Mouse (Mus musculus) limb, embryonic 12.5 days (tissue): ENCODE results near the gene Foxr1. TPM values are rescaled to one million over a fixed set of nuclear protein-coding genes. Genes with fewer than 3 reads are reported as not detected.

Source experiments
- ATAC-seq: fragments of 200-750 bp; cut with Nextera tagmentation; 2 replicates; pipeline ENCODE4 v1.8.0; 2017; ENCODE audit warnings: low read depth, moderate TSS enrichment; ENCODE audit not compliant: insufficient number of reproducible peaks, insufficient read depth, low FRiP score, low TSS enrichment
- H3K27ac ChIP-seq: fragments of 300-500 bp; sonication (generic); 2 replicates; pipeline ENCODE4 v1.5.1; 2016; ENCODE audit warnings: mild to moderate bottlenecking, moderate library complexity
- H3K27me3 ChIP-seq: fragments of 300-500 bp; sonication (generic); 2 replicates; pipeline ENCODE4 v1.6.1; 2016; ENCODE audit warnings: mild to moderate bottlenecking, moderate library complexity
- H3K36me3 ChIP-seq: fragments of 300-500 bp; sonication (generic); 2 replicates; pipeline ENCODE4 v1.6.1; 2016; ENCODE audit warnings: mild to moderate bottlenecking, moderate library complexity
- H3K4me1 ChIP-seq: fragments of 300-500 bp; sonication (generic); replicated peaks from 2 replicates; pipeline ENCODE4 v1.6.1; 2016
- H3K4me2 ChIP-seq: fragments of 300-500 bp; sonication (generic); 2 replicates; pipeline ENCODE4 v1.6.1; 2016; ENCODE audit warnings: mild to moderate bottlenecking, moderate library complexity
- H3K4me3 ChIP-seq: fragments of 300-500 bp; sonication (generic); replicated peaks from 2 replicates; pipeline ENCODE4 v1.5.1; 2016; ENCODE audit warnings: mild to moderate bottlenecking
- H3K9ac ChIP-seq: fragments of 300-500 bp; sonication (generic); replicated peaks from 2 replicates; pipeline ENCODE4 v1.6.1; 2016; ENCODE audit warnings: mild to moderate bottlenecking, moderate library complexity
- H3K9me3 ChIP-seq: fragments of 300-500 bp; sonication (generic); 2 replicates; pipeline ENCODE4 v1.6.1; 2016; ENCODE audit warnings: mild to moderate bottlenecking, moderate library complexity
- WGBS: fragments of 180-500 bp; shearing (Covaris S2); methylation state at CpG from one replicate; pipeline ENCODE4 v1.1.7; 2016; 5-methylcytosine and 5-hydroxymethylcytosine counted together
- microRNA-seq: library from miRNA; unstranded; fragments of <30 nt; microRNA quantifications from one replicate; pipeline ENCODE4, GENCODE M21; 2017
- polyA plus RNA-seq: library from polyadenylated mRNA; unstranded; fragments of >200 nt; fragmentation: Nextera tagmentation; extraction: Ambion mirVana; gene quantifications from 2 replicates; pipeline ENCODE4 v1.2.1, GENCODE M21; 2016

Foxr1 gene
- polyA plus RNA-seq, 1 experiment from 2014 or later, result not detected

DNA sequence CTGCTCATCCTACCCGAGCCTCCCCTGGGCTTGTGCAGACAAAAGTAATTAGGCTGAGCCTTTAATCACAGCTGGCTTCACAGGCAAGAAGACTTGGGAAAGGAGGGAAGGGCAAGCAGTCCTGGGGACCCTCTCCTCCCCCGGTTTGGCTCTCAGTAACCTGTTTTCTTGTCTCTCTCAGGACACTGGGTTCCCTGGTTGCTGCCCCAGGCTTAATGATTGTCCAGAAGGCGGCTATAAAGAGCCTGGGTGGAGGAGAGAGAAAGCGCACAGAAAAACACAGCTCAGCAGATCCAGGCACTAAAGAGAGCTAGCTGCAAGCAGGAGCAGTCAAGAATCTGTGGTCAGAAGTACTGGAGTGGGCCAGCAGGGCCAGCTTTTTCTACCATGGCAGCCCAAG is 42.8 kb downstream of the Foxr1 start:
- peaks cover 16% of the 10 kb centered on the region for H3K4me1 ChIP-seq
- H3K9ac ChIP-seq, result peak overlapping the region; percentile 37; the same call in 1 of the 2 replicates
- H3K4me3 ChIP-seq, result peak overlapping the region; percentile 73; the same call in 1 of the 2 replicates
- whole genome bisulfite sequencing, result 13% methylated on average over 4 of the region's 4 CpGs
- peak overlapping the region; percentile 97 for H3K4me2 ChIP-seq
- peaks cover 15% of the 10 kb centered on the region for H3K27me3 ChIP-seq
- H3K9me3 ChIP-seq, result no peaks in the 10 kb centered on the region
- peaks cover 39% of the 10 kb centered on the region for H3K36me3 ChIP-seq
- H3K27ac ChIP-seq, result no peak overlapping the region
- ATAC-seq, result no peak

GRCm38 (mm10) chr9:44396684-44397411 is 44.1 kb downstream of the Foxr1 start, which contains the start of gene Slc37a4:
Slc37a4 (plus strand) TSS chr9:44396852.
- Histone ChIP-seq H3K4me1 (peaks cover 16% of the 10 kb centered on the region), H3K4me2 (peak within 1 kb of the TSS; percentile 97), H3K27ac (peak within 1 kb of the TSS; percentile 20; the same call in 1 of the 2 replicates), H3K9ac (peak within 1 kb of the TSS; percentile 79), H3K4me3 (peak within 1 kb of the TSS; percentile 73), H3K36me3 (peaks cover 36% of the 10 kb centered on the region), H3K9me3 (no peaks in the 10 kb centered on the region), H3K27me3 (peaks cover 15% of the 10 kb centered on the region)
- under 1% methylated on average over 43 of the region's 43 CpGs for WGBS
- ATAC-seq, result peak; percentile 96

GRCm38 (mm10) chr9:44391466-44391865 is 49.5 kb downstream of the Foxr1 start:
- Histone ChIP-seq H3K36me3 (peaks cover 64% of the 10 kb centered on the region), H3K4me3 (no peak overlapping the region), H3K27me3 (no peaks in the 10 kb centered on the region), H3K4me2 (no peak overlapping the region), H3K9me3 (no peaks in the 10 kb centered on the region), H3K4me1 (no peaks in the 10 kb centered on the region), H3K27ac (no peak overlapping the region), H3K9ac (no peak overlapping the region)
- ATAC-seq, result 0 out of 2 replicates have a peak, but pooled peaks have one; percentile 64
- 50% methylated on average over 4 of the region's 4 CpGs for WGBS

GRCm38 (mm10) chr9:44389273-44389672 is 51.7 kb downstream of the Foxr1 start:
- Histone ChIP-seq H3K4me2 (no peak overlapping the region), H3K27ac (no peak overlapping the region), H3K27me3 (no peaks in the 10 kb centered on the region), H3K36me3 (peaks cover 86% of the 10 kb centered on the region), H3K9ac (no peak overlapping the region), H3K4me3 (no peak overlapping the region), H3K9me3 (no peaks in the 10 kb centered on the region), H3K4me1 (no peaks in the 10 kb centered on the region)
- WGBS, result 70% methylated on average over 8 of the region's 8 CpGs
- no peak for ATAC-seq

DNA sequence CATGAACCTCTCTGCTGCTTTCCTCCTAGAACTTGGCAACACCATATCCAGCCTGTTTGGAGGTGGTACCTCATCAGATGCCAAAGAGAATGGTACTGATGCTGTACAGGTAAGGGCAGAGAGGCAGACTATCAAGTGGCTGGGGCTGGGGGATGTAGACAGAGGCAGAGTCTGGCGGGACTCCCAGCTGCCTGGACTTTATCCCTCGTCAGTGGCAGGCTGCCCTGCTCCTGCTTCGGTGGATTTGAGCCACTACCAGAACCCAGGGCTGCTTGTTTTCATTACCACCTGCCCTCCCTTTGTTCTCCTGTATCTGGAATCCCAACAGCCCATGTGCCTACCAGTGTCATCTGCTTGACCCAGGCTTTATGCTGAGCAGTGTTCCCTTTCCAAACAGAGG is 53.7 kb downstream of the Foxr1 start:
- Histone ChIP-seq H3K4me2 (no peak overlapping the region), H3K27ac (no peak overlapping the region), H3K27me3 (no peaks in the 10 kb centered on the region), H3K4me3 (no peak overlapping the region), H3K4me1 (no peaks in the 10 kb centered on the region), H3K9me3 (no peaks in the 10 kb centered on the region), H3K36me3 (peaks cover 98% of the 10 kb centered on the region), H3K9ac (no peak overlapping the region)
- ATAC-seq, result no peak
- WGBS, result 86% methylated on average over 3 of the region's 3 CpGs

DNA sequence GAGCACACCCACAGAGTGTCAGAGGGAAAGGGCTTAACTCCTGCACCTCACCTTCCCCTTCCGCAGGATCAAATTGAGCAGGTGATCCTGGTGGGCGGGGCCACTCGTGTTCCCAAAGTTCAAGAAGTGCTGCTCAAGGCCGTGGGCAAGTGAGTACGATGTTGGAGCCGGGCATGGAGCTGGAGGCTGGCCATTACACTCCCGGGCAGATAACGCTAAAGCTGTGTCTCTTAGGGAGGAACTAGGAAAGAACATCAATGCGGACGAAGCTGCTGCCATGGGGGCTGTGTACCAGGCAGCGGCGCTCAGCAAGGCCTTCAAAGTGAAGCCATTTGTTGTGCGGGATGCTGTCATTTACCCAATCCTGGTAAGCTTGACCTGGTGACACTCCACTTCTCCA is 56.3 kb downstream of the Foxr1 start:
- H3K4me2 ChIP-seq, result no peak overlapping the region
- H3K27me3 ChIP-seq, result no peaks in the 10 kb centered on the region
- peaks cover 92% of the 10 kb centered on the region for H3K36me3 ChIP-seq
- H3K9ac ChIP-seq, result no peak overlapping the region
- WGBS, result 90% methylated on average over 13 of the region's 13 CpGs
- ATAC-seq, result no peak
- peaks cover 11% of the 10 kb centered on the region for H3K4me1 ChIP-seq
- no peaks in the 10 kb centered on the region for H3K9me3 ChIP-seq
- H3K27ac ChIP-seq, result no peak overlapping the region
- no peak overlapping the region for H3K4me3 ChIP-seq

Small RNA genes within 50 kb of the gene (microRNA-seq; reads per million reads assigned to microRNA genes)
- not detected for gene Mir7085

Other genes starting within 250 kb of the Foxr1 start
- 18.4 and 18.7 TPM in 2 replicates for gene Cbl, start 207.1 kb downstream of the Foxr1 start, polyA plus RNA-seq
- gene Ccdc153, start 200.5 kb downstream of the Foxr1 start, polyA plus RNA-seq, result not detected in 2 replicates
- not detected in 2 replicates for gene Pdzd3, start 189.7 kb downstream of the Foxr1 start, polyA plus RNA-seq
- gene Nlrx1, start 172.5 kb downstream of the Foxr1 start, polyA plus RNA-seq, result 5.3 and 6.7 TPM in 2 replicates
- 7.0 and 7.7 TPM in 2 replicates for gene Abcg4, start 152.5 kb downstream of the Foxr1 start, polyA plus RNA-seq
- 29.1 and 33.2 TPM in 2 replicates for gene Hinfp, start 135.5 kb downstream of the Foxr1 start, polyA plus RNA-seq
- 7.9 and 8.1 TPM in 2 replicates for gene C2cd2l, start 120.9 kb downstream of the Foxr1 start, polyA plus RNA-seq
- gene Dpagt1, start 115.1 kb downstream of the Foxr1 start, polyA plus RNA-seq, result 38.1 and 38.6 TPM in 2 replicates
- 429 and 481 TPM in 2 replicates for gene H2afx, start 106.4 kb downstream of the Foxr1 start, polyA plus RNA-seq
- 123 and 125 TPM in 2 replicates for gene Hmbs, start 96.9 kb downstream of the Foxr1 start, polyA plus RNA-seq
- gene Vps11, start 79.5 kb downstream of the Foxr1 start, polyA plus RNA-seq, result 28.9 and 30.7 TPM in 2 replicates
- 34.0 and 36.4 TPM in 2 replicates for gene Hyou1, start 61.6 kb downstream of the Foxr1 start, polyA plus RNA-seq
- gene Slc37a4, start 44.3 kb downstream of the Foxr1 start, polyA plus RNA-seq, result 11.1 and 12.8 TPM in 2 replicates
- gene Rps25, start 34.0 kb downstream of the Foxr1 start, polyA plus RNA-seq, result 2,041 and 2,143 TPM in 2 replicates
- gene Trappc4, start 33.5 kb downstream of the Foxr1 start, polyA plus RNA-seq, result 147 and 161 TPM in 2 replicates
- gene Ccdc84, start 22.6 kb downstream of the Foxr1 start, polyA plus RNA-seq, result 35.1 and 38.4 TPM in 2 replicates
- gene Upk2, start 13.8 kb upstream of the Foxr1 start, polyA plus RNA-seq, result 0.31 and 0.65 TPM in 2 replicates
- 14.3 and 17.3 TPM in 2 replicates for gene Bcl9l, start 41.7 kb upstream of the Foxr1 start, polyA plus RNA-seq
- gene Cxcr5, start 120.7 kb upstream of the Foxr1 start, polyA plus RNA-seq, result not detected in 2 replicates
- gene Ddx6, start 163.8 kb upstream of the Foxr1 start, polyA plus RNA-seq, result 26.3 and 32.6 TPM in 2 replicates
- not detected in 2 replicates for gene Treh, start 232.1 kb upstream of the Foxr1 start, polyA plus RNA-seq